Mouse (Mus musculus) midbrain, embryonic 12.5 days (tissue): Measurements from ENCODE around the gene Slc25a45. TPM values are rescaled to one million over a fixed set of nuclear protein-coding genes. Genes with fewer than 3 reads are reported as not detected.

ENCODE experiments used
- ATAC-seq: fragments of 200-750 bp; cut with Nextera tagmentation; 2 replicates; pipeline ENCODE4 v1.8.0; 2017; ENCODE audit warnings: low read depth, moderate TSS enrichment, moderate library complexity; ENCODE audit not compliant: low FRiP score
- H3K27ac ChIP-seq: fragments of 300-500 bp; sonication (generic); replicated peaks from 2 replicates; pipeline ENCODE4 v1.5.1; 2016; ENCODE audit warnings: mild to moderate bottlenecking
- H3K27me3 ChIP-seq: fragments of 300-500 bp; sonication (generic); 2 replicates; pipeline ENCODE4 v1.6.1; 2016; ENCODE audit warnings: mild to moderate bottlenecking
- H3K36me3 ChIP-seq: fragments of 300-500 bp; sonication (generic); 2 replicates; pipeline ENCODE4 v1.6.1; 2016
- H3K4me1 ChIP-seq: fragments of 300-500 bp; sonication (generic); 2 replicates; pipeline ENCODE4 v1.6.1; 2016
- H3K4me2 ChIP-seq: fragments of 300-500 bp; sonication (generic); replicated peaks from 2 replicates; pipeline ENCODE4 v1.6.1; 2016; ENCODE audit warnings: mild to moderate bottlenecking, moderate library complexity
- H3K4me3 ChIP-seq: fragments of 300-500 bp; sonication (generic); 2 replicates; pipeline ENCODE4 v1.5.1; 2016; ENCODE audit warnings: mild to moderate bottlenecking
- H3K9ac ChIP-seq: fragments of 300-500 bp; sonication (generic); replicated peaks from 2 replicates; pipeline ENCODE4 v1.6.1; 2016; ENCODE audit warnings: mild to moderate bottlenecking, moderate library complexity
- H3K9me3 ChIP-seq: fragments of 300-500 bp; sonication (generic); 2 replicates; pipeline ENCODE4 v1.6.1; 2016; ENCODE audit warnings: mild to moderate bottlenecking
- WGBS: fragments of 180-500 bp; shearing (Covaris S2); methylation state at CpG from one replicate; pipeline ENCODE4 v1.1.7; 2016; 5-methylcytosine and 5-hydroxymethylcytosine counted together
- polyA plus RNA-seq: library from polyadenylated mRNA; unstranded; fragments of >200 nt; fragmentation: Nextera tagmentation; extraction: Ambion mirVana; gene quantifications from 2 replicates; pipeline ENCODE4 v1.2.1, GENCODE M21; 2016

Slc25a45 gene
- polyA plus RNA-seq, 1 experiment from 2014 or later, result 3.4 TPM

- peaks cover 17% of the 10 kb centered on the region for H3K4me1 ChIP-seq
- no peak overlapping the region for H3K4me3 ChIP-seq
- H3K9ac ChIP-seq, result no peak overlapping the region
- H3K9me3 ChIP-seq, result no peaks in the 10 kb centered on the region
- ATAC-seq, result no peak
- no peak overlapping the region for H3K27ac ChIP-seq
- peaks cover 17% of the 10 kb centered on the region for H3K27me3 ChIP-seq
- H3K4me2 ChIP-seq, result no peak overlapping the region
- WGBS, result 82% methylated on average over 6 of the region's 6 CpGs
- H3K36me3 ChIP-seq, result no peaks in the 10 kb centered on the region
Observed at GRCm38 (mm10) chr19:5928104-5928503, 50.5 kb downstream of the Slc25a45 start.

- Histone ChIP-seq H3K4me2 (no peak overlapping the region), H3K27ac (no peak overlapping the region), H3K27me3 (peaks cover 17% of the 10 kb centered on the region), H3K4me1 (peaks cover 17% of the 10 kb centered on the region), H3K9me3 (no peaks in the 10 kb centered on the region), H3K36me3 (no peaks in the 10 kb centered on the region), H3K4me3 (no peak overlapping the region), H3K9ac (no peak overlapping the region)
- whole genome bisulfite sequencing, result 79% methylated on average over 3 of the region's 3 CpGs
- no peak for ATAC-seq
Observed at GRCm38 (mm10) chr19:5928546-5928945, 50.9 kb downstream of the Slc25a45 start.

GRCm38 (mm10) chr19:5929634-5930596, 52.3 kb downstream of the Slc25a45 start:
- WGBS, result 77% methylated on average over 14 of the region's 14 CpGs
- Histone ChIP-seq H3K4me3 (no peak overlapping the region), H3K9me3 (no peaks in the 10 kb centered on the region), H3K4me2 (no peak overlapping the region), H3K4me1 (peaks cover 5% of the 10 kb centered on the region; the same call in 1 of the 2 replicates), H3K9ac (no peak overlapping the region), H3K27ac (0 out of 2 replicates have a peak overlapping the region, but pooled peaks have one; percentile 6), H3K36me3 (no peaks in the 10 kb centered on the region), H3K27me3 (peaks cover 16% of the 10 kb centered on the region)
- ATAC-seq, result no peak

- no peaks in the 10 kb centered on the region for H3K27me3 ChIP-seq
- WGBS, result 80% methylated on average over 3 of the region's 3 CpGs
- H3K9me3 ChIP-seq, result no peaks in the 10 kb centered on the region
- H3K36me3 ChIP-seq, result peaks cover 9% of the 10 kb centered on the region
- H3K4me2 ChIP-seq, result no peak overlapping the region
- peaks cover 15% of the 10 kb centered on the region for H3K4me1 ChIP-seq
- no peak overlapping the region for H3K4me3 ChIP-seq
- no peak overlapping the region for H3K27ac ChIP-seq
- ATAC-seq, result no peak
- H3K9ac ChIP-seq, result no peak overlapping the region
Observed at GRCm38 (mm10) chr19:5935266-5935665, 57.7 kb downstream of the Slc25a45 start.

Other genes with a start within 250 kb of the Slc25a45 start
- gene Rela, start 240.3 kb upstream of the Slc25a45 start, polyA plus RNA-seq, result 34.2 and 37.6 TPM in 2 replicates
- gene Sipa1, start 214.1 kb upstream of the Slc25a45 start, polyA plus RNA-seq, result 18.8 and 20.6 TPM in 2 replicates
- gene Map3k11, start 189.1 kb upstream of the Slc25a45 start, polyA plus RNA-seq, result 25.4 and 26.2 TPM in 2 replicates
- gene Pcnx3, start 188.9 kb upstream of the Slc25a45 start, polyA plus RNA-seq, result 34.1 and 37.4 TPM in 2 replicates
- gene Kcnk7, start 173.4 kb upstream of the Slc25a45 start, polyA plus RNA-seq, result 0.36 TPM in 1 of 2 replicates, not detected in the other
- gene Ehbp1l1, start 151.5 kb upstream of the Slc25a45 start, polyA plus RNA-seq, result 8.2 and 9.1 TPM in 2 replicates
- 175 and 186 TPM in 2 replicates for gene Fam89b, start 148.2 kb upstream of the Slc25a45 start, polyA plus RNA-seq
- 7.9 and 9.1 TPM in 2 replicates for gene Ltbp3, start 136.9 kb upstream of the Slc25a45 start, polyA plus RNA-seq
- gene Scyl1, start 106.4 kb upstream of the Slc25a45 start, polyA plus RNA-seq, result 63.6 and 68.4 TPM in 2 replicates
- 22.3 and 24.8 TPM in 2 replicates for gene Frmd8, start 2.5 kb upstream of the Slc25a45 start, polyA plus RNA-seq
- gene Tigd3, start 16.3 kb downstream of the Slc25a45 start, polyA plus RNA-seq, result 11.1 and 11.4 TPM in 2 replicates
- 171 and 185 TPM in 2 replicates for gene Dpf2, start 35.2 kb downstream of the Slc25a45 start, polyA plus RNA-seq
- gene Cdc42ep2, start 47.0 kb downstream of the Slc25a45 start, polyA plus RNA-seq, result 3.6 and 3.8 TPM in 2 replicates
- 57.4 and 59.6 TPM in 2 replicates for gene Pola2, start 86.4 kb downstream of the Slc25a45 start, polyA plus RNA-seq
- not detected in 2 replicates for gene Slc22a20, start 108.3 kb downstream of the Slc25a45 start, polyA plus RNA-seq
- gene Capn1, start 138.1 kb downstream of the Slc25a45 start, polyA plus RNA-seq, result 3.8 and 4.5 TPM in 2 replicates
- gene Syvn1, start 168.8 kb downstream of the Slc25a45 start, polyA plus RNA-seq, result 30.0 and 32.6 TPM in 2 replicates
- 75.8 and 76.4 TPM in 2 replicates for gene Mrpl49, start 180.0 kb downstream of the Slc25a45 start, polyA plus RNA-seq
- 595 and 628 TPM in 2 replicates for gene Fau, start 180.0 kb downstream of the Slc25a45 start, polyA plus RNA-seq
- gene Znhit2, start 183.4 kb downstream of the Slc25a45 start, polyA plus RNA-seq, result 30.8 and 32.2 TPM in 2 replicates
- 41.0 and 41.3 TPM in 2 replicates for gene Tm7sf2, start 190.6 kb downstream of the Slc25a45 start, polyA plus RNA-seq
- gene Vps51, start 199.4 kb downstream of the Slc25a45 start, polyA plus RNA-seq, result 77.0 and 82.2 TPM in 2 replicates
- gene Tmem262, start 202.2 kb downstream of the Slc25a45 start, polyA plus RNA-seq, result not detected in 2 replicates
- gene Gm28374, start 204.4 kb downstream of the Slc25a45 start, polyA plus RNA-seq, result 2.6 and 3.6 TPM in 2 replicates
- gene Zfpl1, start 207.1 kb downstream of the Slc25a45 start, polyA plus RNA-seq, result 67.1 and 75.1 TPM in 2 replicates
- gene Cdca5, start 207.2 kb downstream of the Slc25a45 start, polyA plus RNA-seq, result 41.5 and 42.1 TPM in 2 replicates
- 0.77 TPM in 1 of 2 replicates, not detected in the other for gene AC131692.1, start 216.6 kb downstream of the Slc25a45 start, polyA plus RNA-seq
- 0.59 and 0.94 TPM in 2 replicates for gene Naaladl1, start 228.0 kb downstream of the Slc25a45 start, polyA plus RNA-seq
- 49.7 and 50.8 TPM in 2 replicates for gene Sac3d1, start 240.8 kb downstream of the Slc25a45 start, polyA plus RNA-seq